Mouse (Mus musculus) left cerebral cortex, postnatal 4 days (tissue): ENCODE data around the gene Ccdc91. TPM values are rescaled to one million over a fixed set of nuclear protein-coding genes. Genes with fewer than 3 reads are reported as not detected.

Experiments used
- DNase-seq: peaks from one replicate; pipeline ENCODE4 v3.0.0-alpha.2; 2022
- intact Hi-C: fragments of 180-260 bp; cut with DNase I; formaldehyde crosslinking; loops from one replicate; pipeline ENCODE4 v1.15.1; 2025
- total RNA-seq, 2 experiments: library from RNA; stranded (reverse); gene quantifications; 2 replicates each; pipeline ENCODE4 v1.2.3; 2021

Ccdc91 gene
- total RNA-seq, 2 experiments from 2014 or later, result 22.4 to 25.3 TPM

DNA sequence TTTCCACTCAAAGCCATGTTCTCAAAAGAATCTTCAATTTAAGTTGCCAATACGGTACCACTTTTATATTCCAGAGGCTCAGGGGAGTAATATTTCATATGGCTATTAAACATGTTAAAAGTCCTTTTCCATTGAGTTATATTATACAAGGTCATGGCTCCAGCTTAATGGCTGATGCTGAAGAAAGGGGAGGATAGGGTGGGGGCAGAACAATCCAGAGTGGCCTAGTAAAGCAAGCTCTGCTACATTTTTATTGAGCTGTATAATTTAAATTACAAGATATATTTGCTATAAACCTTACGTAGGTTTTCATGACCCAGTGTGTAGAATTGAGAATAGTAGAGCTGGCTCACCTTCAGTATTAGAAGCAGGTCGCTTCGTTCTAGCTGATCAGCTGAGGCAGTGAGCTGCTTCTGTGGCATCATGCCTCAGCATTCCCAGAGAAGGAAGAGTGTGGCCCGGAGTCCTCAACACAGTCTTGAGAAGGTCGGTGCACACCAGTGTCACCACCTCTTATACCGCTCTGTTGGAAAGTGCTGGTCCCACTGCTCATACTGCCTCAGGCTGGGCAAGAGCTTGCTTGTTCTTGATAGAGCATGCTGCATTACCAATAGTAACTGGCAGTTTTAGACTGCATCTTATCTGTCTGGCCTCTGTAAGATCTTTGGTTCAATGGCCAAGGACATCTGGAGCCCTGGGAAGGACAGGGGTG is 199.6 kb downstream of the Ccdc91 start:
- intact Hi-C loops, result no loop called here
- no peak for DNase-seq

DNA sequence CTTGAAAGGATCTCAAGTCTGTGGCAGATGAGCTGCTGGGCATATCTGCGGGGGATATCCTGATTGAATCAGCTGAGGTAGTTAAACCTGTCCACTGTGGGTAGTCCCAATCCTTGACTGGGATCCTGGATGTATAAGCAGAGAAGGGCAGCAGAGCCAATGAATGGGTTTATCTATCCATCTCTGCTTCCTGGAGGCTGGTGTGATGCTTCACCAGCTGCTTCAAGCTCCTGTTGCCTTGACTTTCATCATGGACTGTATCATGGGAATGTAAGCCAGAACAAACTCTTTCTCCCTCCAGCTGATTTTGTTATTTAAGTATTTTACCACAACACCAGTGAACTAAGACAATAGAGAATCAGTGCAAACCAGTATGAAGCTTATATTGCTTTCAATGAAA is 200.6 kb downstream of the Ccdc91 start:
- no peak for DNase-seq
- intact Hi-C loops, result no loop called here

Other genes starting within 250 kb of the Ccdc91 start
- 1 to 10 TPM; 1.1 to 1.5 TPM for gene Pthlh, start 211.6 kb upstream of the Ccdc91 start, total RNA-seq